Mouse (Mus musculus): ENCODE measurements at regions not wholly inside any gene's neighbourhood (a gene's known extent, or its start where the extent isn't known, plus 50 kb on each side); places are given as distances from the start of the nearest gene placed in this dataset.

GRCm38 (mm10) chr16:46331336-46331735, 167.0 kb downstream of the Nectin3 start:
- DNase-seq (ENCODE audit: low read depth, low spot score) = no peak

GRCm38 (mm10) chr16:46299079-46299721, 144.3 kb upstream of the Gm4737 start:
- DNase-seq (ENCODE audit: low read depth, low spot score) = no peak

GRCm38 (mm10) chr16:46297192-46297591, 142.3 kb upstream of the Gm4737 start:
- DNase-seq (ENCODE audit: low read depth, low spot score) = no peak

- no peak for DNase-seq (ENCODE audit: low read depth, low spot score)
Measured at GRCm38 (mm10) chr16:46296412-46296811, 141.5 kb upstream of the Gm4737 start.

GRCm38 (mm10) chr16:46293831-46294230, 139.0 kb upstream of the Gm4737 start:
- no peak for DNase-seq (ENCODE audit: low read depth, low spot score)

GRCm38 (mm10) chr16:46291067-46291833, 136.4 kb upstream of the Gm4737 start:
- DNase-seq (ENCODE audit: low read depth, low spot score) = no peak

- DNase-seq (ENCODE audit: low read depth, low spot score) = peak; percentile 4
Measured at GRCm38 (mm10) chr16:46290199-46290598, 135.3 kb upstream of the Gm4737 start.

- no peak for DNase-seq (ENCODE audit: low read depth, low spot score)
Measured at GRCm38 (mm10) chr16:46267533-46267932, 112.7 kb upstream of the Gm4737 start.

GRCm38 (mm10) chr16:46251639-46252038, 96.8 kb upstream of the Gm4737 start:
- DNase-seq (ENCODE audit: low read depth, low spot score) = no peak

- no peak for DNase-seq (ENCODE audit: low read depth, low spot score)
Measured at GRCm38 (mm10) chr16:46250943-46251342, 96.1 kb upstream of the Gm4737 start.

- DNase-seq (ENCODE audit: low read depth, low spot score) = no peak
Measured at GRCm38 (mm10) chr16:46245598-46245997, 90.7 kb upstream of the Gm4737 start.

GRCm38 (mm10) chr16:46228744-46229143, 73.9 kb upstream of the Gm4737 start:
- no peak for DNase-seq (ENCODE audit: low read depth, low spot score)

GRCm38 (mm10) chr16:46223084-46223600, 68.3 kb upstream of the Gm4737 start:
- no peak for DNase-seq (ENCODE audit: low read depth, low spot score)

- no peak for DNase-seq (ENCODE audit: low read depth, low spot score)
Measured at GRCm38 (mm10) chr16:46212504-46212903, 57.6 kb upstream of the Gm4737 start.

GRCm38 (mm10) chr16:46211914-46212313, 57.0 kb upstream of the Gm4737 start:
- DNase-seq (ENCODE audit: low read depth, low spot score) = no peak

GRCm38 (mm10) chr16:46205114-46205513, 50.2 kb upstream of the Gm4737 start:
- DNase-seq (ENCODE audit: low read depth, low spot score) = no peak

All from retina, postnatal 7 days (tissue).